Mouse (Mus musculus): ENCODE data around the gene Phactr4.

GRCm38 (mm10) chr4:132426021-132426420 is 3.7 kb upstream of the Phactr4 start:
- TF ChIP-seq CTCF (IDR thresholded peaks at IDR 0.05; ENCODE audit: low read depth, low read length) (no peak), POLR2A (IDR thresholded peaks at IDR 0.05; ENCODE audit: borderline replicate concordance, low read depth, low read length) (no peak)

Data from bone marrow macrophage, adult 2 months (primary cell).